Mouse (Mus musculus) stomach, embryonic 16.5 days (tissue): Measurements from ENCODE around the gene Htra2. TPM values are rescaled to one million over a fixed set of nuclear protein-coding genes. Genes with fewer than 3 reads are reported as not detected.

Source experiments
- ATAC-seq: fragments of 200-750 bp; cut with Nextera tagmentation; 2 replicates; pipeline ENCODE4 v1.8.0; 2017; ENCODE audit warnings: moderate number of reproducible peaks, moderate TSS enrichment; ENCODE audit not compliant: insufficient read depth, low FRiP score
- H3K27ac ChIP-seq: fragments of 300-500 bp; sonication (generic); 2 replicates; pipeline ENCODE4 v1.5.1; 2014; ENCODE audit warnings: low read length
- H3K27me3 ChIP-seq: fragments of 300-500 bp; sonication (generic); 2 replicates; pipeline ENCODE4 v1.6.1; 2014; ENCODE audit warnings: low read length, control low read depth, mixed read lengths; ENCODE audit not compliant: control insufficient read depth, insufficient read depth
- H3K36me3 ChIP-seq: fragments of 300-500 bp; sonication (generic); 2 replicates; pipeline ENCODE4 v1.6.1; 2014; ENCODE audit warnings: low read length; ENCODE audit not compliant: control insufficient read depth, insufficient read depth
- H3K4me1 ChIP-seq: fragments of 300-500 bp; sonication (generic); 2 replicates; pipeline ENCODE4 v1.6.1; 2014; ENCODE audit warnings: low read length, control low read depth, mixed read lengths; ENCODE audit not compliant: control insufficient read depth, insufficient read depth
- H3K4me2 ChIP-seq: fragments of 300-500 bp; sonication (generic); 2 replicates; pipeline ENCODE4 v1.6.1; 2014; ENCODE audit warnings: low read depth, low read length, mixed read lengths
- H3K4me3 ChIP-seq: fragments of 300-500 bp; sonication (generic); replicated peaks from 2 replicates; pipeline ENCODE4 v1.5.1; 2014; ENCODE audit warnings: mild to moderate bottlenecking, low read length
- H3K9ac ChIP-seq: fragments of 300-500 bp; sonication (generic); 2 replicates; pipeline ENCODE4 v1.6.1; 2014; ENCODE audit warnings: low read length
- H3K9me3 ChIP-seq: fragments of 300-500 bp; sonication (generic); replicated peaks from 2 replicates; pipeline ENCODE4 v1.6.1; 2016; ENCODE audit warnings: low read length, control low read depth; ENCODE audit not compliant: control insufficient read depth
- WGBS: fragments of 180-500 bp; shearing (Covaris S2); extraction: QIAGEN DNeasy Blood & Tissue Kit; methylation state at CpG from one replicate; pipeline ENCODE4 v1.1.7; 2014; 5-methylcytosine and 5-hydroxymethylcytosine counted together
- polyA plus RNA-seq: library from polyadenylated mRNA; unstranded; fragments of >200 nt; fragmentation: Nextera tagmentation; extraction: Ambion mirVana; gene quantifications from 2 replicates; pipeline ENCODE4 v1.2.1, GENCODE M21; 2015

Htra2 gene
- polyA plus RNA-seq, 1 experiment from 2014 or later: 72.3 TPM

DNA sequence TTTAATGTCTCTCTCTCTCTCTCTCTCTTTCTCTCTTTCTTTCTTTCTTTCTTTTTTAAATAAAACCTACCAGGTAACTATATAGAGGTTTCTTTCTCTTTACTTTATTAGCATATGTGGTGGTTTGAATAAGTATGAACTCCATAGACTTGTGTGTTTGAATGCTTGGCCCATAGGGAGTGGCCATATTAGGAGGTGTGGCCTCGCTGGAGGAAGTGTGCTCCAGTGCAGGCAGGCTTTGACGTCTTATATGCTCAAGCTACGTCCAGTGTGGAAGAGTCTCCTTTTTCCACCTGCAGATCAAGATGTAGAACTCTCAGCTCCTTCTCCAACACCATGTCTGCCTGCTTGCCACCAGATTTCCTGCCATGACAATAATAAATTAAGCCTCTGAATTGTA lies 36.0 kb downstream of the Htra2 start:
- H3K36me3 ChIP-seq: no peaks in the 10 kb centered on the region
- 65% methylated on average over 3 of the region's 3 CpGs for WGBS
- H3K9ac ChIP-seq: no peak overlapping the region
- H3K4me3 ChIP-seq: no peak overlapping the region
- no peak for ATAC-seq
- no peaks in the 10 kb centered on the region for H3K9me3 ChIP-seq
- no peak overlapping the region for H3K4me2 ChIP-seq
- H3K27me3 ChIP-seq: no peaks in the 10 kb centered on the region
- no peak overlapping the region for H3K27ac ChIP-seq
- H3K4me1 ChIP-seq: peaks cover 7% of the 10 kb centered on the region; the same call in 1 of the 2 replicates

- no peak overlapping the region for H3K4me3 ChIP-seq
- H3K27me3 ChIP-seq: no peaks in the 10 kb centered on the region
- no peak overlapping the region for H3K4me2 ChIP-seq
- no peak overlapping the region for H3K9ac ChIP-seq
- no peak overlapping the region for H3K27ac ChIP-seq
- ATAC-seq: no peak
- peaks cover 7% of the 10 kb centered on the region; the same call in 1 of the 2 replicates for H3K4me1 ChIP-seq
- H3K9me3 ChIP-seq: no peaks in the 10 kb centered on the region
- no peaks in the 10 kb centered on the region for H3K36me3 ChIP-seq
- 52% methylated on average over 3 of the region's 3 CpGs for WGBS
Observed at GRCm38 (mm10) chr6:83017190-83017589, 37.9 kb downstream of the Htra2 start.

- Histone ChIP-seq H3K9me3 (no peaks in the 10 kb centered on the region), H3K4me3 (no peak overlapping the region), H3K27ac (no peak overlapping the region), H3K4me1 (peaks cover 7% of the 10 kb centered on the region; the same call in 1 of the 2 replicates), H3K27me3 (no peaks in the 10 kb centered on the region), H3K36me3 (no peaks in the 10 kb centered on the region), H3K9ac (no peak overlapping the region), H3K4me2 (no peak overlapping the region)
- no peak for ATAC-seq
- 78% methylated on average over 2 of the region's 2 CpGs for WGBS
Observed at GRCm38 (mm10) chr6:83015749-83016148, 39.3 kb downstream of the Htra2 start.

- H3K36me3 ChIP-seq: no peaks in the 10 kb centered on the region
- no peak overlapping the region for H3K4me2 ChIP-seq
- 56% methylated on average over 12 of the region's 12 CpGs for WGBS
- peak; percentile 71 for ATAC-seq
- no peaks in the 10 kb centered on the region for H3K27me3 ChIP-seq
- H3K9ac ChIP-seq: no peak overlapping the region
- H3K4me1 ChIP-seq: peaks cover 13% of the 10 kb centered on the region; the same call in 1 of the 2 replicates
- no peak overlapping the region for H3K27ac ChIP-seq
- no peak overlapping the region for H3K4me3 ChIP-seq
- H3K9me3 ChIP-seq: no peaks in the 10 kb centered on the region
Observed at GRCm38 (mm10) chr6:83014482-83015466, 40.3 kb downstream of the Htra2 start.

DNA sequence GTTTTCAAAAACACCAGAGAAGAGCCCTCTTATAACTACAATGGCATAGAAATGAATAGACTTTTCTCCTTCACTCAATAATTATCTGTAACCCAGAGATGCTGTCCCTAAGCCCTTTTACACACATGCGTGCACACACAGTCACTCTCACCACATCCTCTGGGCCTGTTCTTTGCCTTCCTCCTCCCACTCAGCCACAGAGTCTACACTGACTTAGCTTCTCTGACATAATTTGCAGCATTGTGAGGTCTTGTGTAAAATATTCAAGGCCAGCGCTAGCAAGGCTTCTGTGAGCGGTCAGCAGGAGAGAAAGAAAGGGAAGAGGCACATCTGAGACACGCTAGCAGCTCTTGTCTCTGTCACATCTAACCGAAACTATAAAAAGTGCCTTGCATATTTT lies 41.6 kb downstream of the Htra2 start:
- peaks cover 13% of the 10 kb centered on the region; the same call in 1 of the 2 replicates for H3K4me1 ChIP-seq
- H3K9ac ChIP-seq: no peak overlapping the region
- no peak for ATAC-seq
- no peak overlapping the region for H3K4me3 ChIP-seq
- no peaks in the 10 kb centered on the region for H3K36me3 ChIP-seq
- 71% methylated on average over 5 of the region's 5 CpGs for WGBS
- no peaks in the 10 kb centered on the region for H3K9me3 ChIP-seq
- H3K27ac ChIP-seq: no peak overlapping the region
- H3K27me3 ChIP-seq: no peaks in the 10 kb centered on the region
- H3K4me2 ChIP-seq: no peak overlapping the region

DNA sequence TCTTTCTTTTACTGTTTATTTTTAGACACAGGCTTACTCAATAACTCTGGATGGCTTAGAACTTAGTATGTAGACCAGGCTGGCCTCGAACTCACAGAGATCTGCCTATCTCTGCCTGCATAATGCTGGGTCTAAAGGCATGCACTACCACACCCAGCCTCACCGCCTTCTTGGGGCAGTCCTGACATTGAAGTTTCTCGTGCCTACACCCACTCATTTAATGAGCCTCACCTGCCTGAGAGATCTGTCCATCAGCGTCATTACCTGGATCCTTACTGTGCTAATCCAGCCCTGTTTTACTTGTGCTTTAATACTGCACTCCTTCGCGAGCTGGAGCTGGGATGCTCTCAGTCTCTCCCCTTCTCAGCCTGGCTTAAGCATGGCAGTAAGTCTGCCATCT lies 43.3 kb downstream of the Htra2 start:
- no peak overlapping the region for H3K4me2 ChIP-seq
- no peaks in the 10 kb centered on the region for H3K36me3 ChIP-seq
- no peak overlapping the region for H3K27ac ChIP-seq
- ATAC-seq: no peak
- WGBS: 67% methylated on average over 6 of the region's 6 CpGs
- H3K9ac ChIP-seq: no peak overlapping the region
- no peak overlapping the region for H3K4me3 ChIP-seq
- H3K27me3 ChIP-seq: no peaks in the 10 kb centered on the region
- no peaks in the 10 kb centered on the region for H3K9me3 ChIP-seq
- H3K4me1 ChIP-seq: peaks cover 13% of the 10 kb centered on the region; the same call in 1 of the 2 replicates

- Histone ChIP-seq H3K27me3 (no peaks in the 10 kb centered on the region), H3K4me1 (peaks cover 13% of the 10 kb centered on the region; the same call in 1 of the 2 replicates), H3K36me3 (no peaks in the 10 kb centered on the region), H3K4me2 (no peak overlapping the region), H3K4me3 (no peak overlapping the region), H3K27ac (no peak overlapping the region), H3K9me3 (no peaks in the 10 kb centered on the region), H3K9ac (no peak overlapping the region)
- no peak for ATAC-seq
- 72% methylated on average over 7 of the region's 7 CpGs for WGBS
Observed at GRCm38 (mm10) chr6:83011255-83011654, 43.8 kb downstream of the Htra2 start.

DNA sequence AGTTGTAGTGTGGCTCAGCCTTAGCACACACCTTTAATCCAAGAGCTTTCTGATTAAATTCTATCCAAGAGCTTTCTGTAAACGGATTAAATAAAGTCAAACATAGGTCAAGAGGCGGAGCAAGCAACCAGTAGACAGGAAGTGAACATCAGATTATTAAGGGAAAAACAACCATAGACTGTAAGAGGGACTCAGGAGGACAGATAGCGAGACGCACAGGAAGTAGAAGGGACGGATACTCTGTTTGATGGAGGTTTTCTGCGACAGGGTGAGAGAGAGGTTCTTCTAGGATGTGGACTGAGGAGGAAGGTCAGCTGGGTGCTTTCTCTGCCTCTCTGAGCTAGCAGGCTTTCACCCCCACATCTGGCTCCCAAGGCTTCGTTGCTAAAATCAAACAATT lies 45.1 kb downstream of the Htra2 start:
- H3K27me3 ChIP-seq: no peaks in the 10 kb centered on the region
- no peak for ATAC-seq
- no peaks in the 10 kb centered on the region for H3K36me3 ChIP-seq
- peak overlapping the region; percentile 34; the same call in 1 of the 2 replicates for H3K27ac ChIP-seq
- no peaks in the 10 kb centered on the region for H3K9me3 ChIP-seq
- H3K4me1 ChIP-seq: peaks cover 12% of the 10 kb centered on the region; the same call in 1 of the 2 replicates
- WGBS: 34% methylated on average over 7 of the region's 7 CpGs
- no peak overlapping the region for H3K9ac ChIP-seq
- H3K4me2 ChIP-seq: no peak overlapping the region
- H3K4me3 ChIP-seq: no peak overlapping the region

- ATAC-seq: no peak
- H3K9ac ChIP-seq: no peak overlapping the region
- H3K4me2 ChIP-seq: no peak overlapping the region
- H3K9me3 ChIP-seq: no peaks in the 10 kb centered on the region
- H3K36me3 ChIP-seq: no peaks in the 10 kb centered on the region
- WGBS: 36% methylated on average over 3 of the region's 3 CpGs
- 0 out of 2 replicates have a peak, but pooled peaks cover 6% of the 10 kb centered on the region for H3K4me1 ChIP-seq
- H3K27ac ChIP-seq: no peak overlapping the region
- no peaks in the 10 kb centered on the region for H3K27me3 ChIP-seq
- no peak overlapping the region for H3K4me3 ChIP-seq
Observed at GRCm38 (mm10) chr6:83008659-83009058, 46.4 kb downstream of the Htra2 start.
